Mouse (Mus musculus): ENCODE results near the gene Plekha7. TPM values are rescaled to one million over a fixed set of nuclear protein-coding genes. Genes with fewer than 3 reads are reported as not detected.

Plekha7 gene
- polyA plus RNA-seq, 1 experiment from 2014 or later: 0.23 TPM

DNA sequence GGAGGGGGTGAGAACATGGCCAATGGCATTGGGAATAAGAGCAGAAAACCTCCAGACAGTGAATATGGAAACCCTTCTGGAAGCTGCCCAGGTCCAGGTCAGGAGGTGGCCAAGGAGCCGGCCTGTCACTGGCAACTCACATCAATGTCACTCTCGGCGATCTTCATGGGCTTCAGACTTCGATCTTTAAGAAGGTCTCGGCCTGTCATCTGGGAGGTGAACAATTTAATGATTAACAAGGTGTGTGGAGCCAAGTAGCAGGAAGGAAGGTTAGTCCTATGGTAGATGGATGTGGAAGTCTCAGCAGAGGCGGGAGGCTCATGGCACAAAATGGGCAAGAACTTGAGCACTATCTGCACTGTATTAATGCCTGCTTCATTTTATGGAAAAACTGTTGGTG is 163.1 kb downstream of the Plekha7 start:
- WGBS (ENCODE audit: missing documents): 98% methylated on average over 6 of the region's 6 CpGs

GRCm38 (mm10) chr7:116137671-116138070 is 170.5 kb downstream of the Plekha7 start:
- Histone ChIP-seq H3K36me3 (ENCODE audit: inconsistent target) (no peaks in the 10 kb centered on the region), H3K79me2 (ENCODE audit: inconsistent target) (no peaks in the 10 kb centered on the region), H3K4me3 (ENCODE audit: inconsistent target) (no peak overlapping the region), H3K27ac (no peak overlapping the region)
- 89% methylated on average over 3 of the region's 3 CpGs for WGBS (ENCODE audit: missing documents)

More for the DNA sequence above, 163.1 kb downstream of the Plekha7 start:
- Histone ChIP-seq H3K27ac (no peak overlapping the region), H3K4me3 (ENCODE audit: inconsistent target) (no peak overlapping the region), H3K79me2 (ENCODE audit: inconsistent target) (no peaks in the 10 kb centered on the region), H3K36me3 (ENCODE audit: inconsistent target) (no peaks in the 10 kb centered on the region)

DNA sequence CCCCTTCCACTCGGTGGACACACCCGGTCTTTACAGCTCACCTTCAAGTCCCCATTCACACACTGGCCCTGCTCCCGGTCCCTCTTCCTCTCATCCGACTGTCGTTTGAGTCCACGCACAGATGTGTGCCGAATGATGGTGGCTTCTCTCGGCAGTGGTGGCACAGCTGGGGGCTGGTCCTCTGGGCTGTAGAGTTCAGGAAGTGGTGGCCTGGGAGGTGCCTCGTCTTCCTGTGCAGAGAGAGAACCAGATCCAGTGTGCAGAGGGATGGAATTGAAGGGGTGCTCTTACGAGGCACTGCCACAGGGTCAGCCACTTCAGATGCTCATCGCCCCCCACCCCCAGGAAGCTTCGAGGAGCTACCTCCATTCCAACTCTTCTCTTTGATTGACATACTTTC is 171.0 kb downstream of the Plekha7 start:
- Histone ChIP-seq H3K79me2 (ENCODE audit: inconsistent target) (no peaks in the 10 kb centered on the region), H3K4me3 (ENCODE audit: inconsistent target) (no peak overlapping the region)

GRCm38 (mm10) chr7:116134413-116135292 is 173.5 kb downstream of the Plekha7 start:
- H3K27ac ChIP-seq: no peak overlapping the region
- H3K79me2 ChIP-seq (ENCODE audit: inconsistent target): no peaks in the 10 kb centered on the region
- no peaks in the 10 kb centered on the region for H3K36me3 ChIP-seq (ENCODE audit: inconsistent target)
- no peak overlapping the region for H3K4me3 ChIP-seq (ENCODE audit: inconsistent target)
- WGBS (ENCODE audit: missing documents): 91% methylated on average over 30 of the region's 31 CpGs

More for the DNA sequence above, 171.0 kb downstream of the Plekha7 start:
- H3K36me3 ChIP-seq (ENCODE audit: inconsistent target): no peaks in the 10 kb centered on the region
- no peak overlapping the region for H3K27ac ChIP-seq
- 33% methylated on average over 12 of the region's 12 CpGs for WGBS (ENCODE audit: missing documents)

GRCm38 (mm10) chr7:116132078-116132477 is 176.1 kb downstream of the Plekha7 start:
- WGBS (ENCODE audit: missing documents): 7% methylated on average over 5 of the region's 5 CpGs
- no peak overlapping the region for H3K4me3 ChIP-seq (ENCODE audit: inconsistent target)
- no peaks in the 10 kb centered on the region for H3K79me2 ChIP-seq (ENCODE audit: inconsistent target)
- H3K36me3 ChIP-seq (ENCODE audit: inconsistent target): no peaks in the 10 kb centered on the region
- H3K27ac ChIP-seq: no peak overlapping the region

DNA sequence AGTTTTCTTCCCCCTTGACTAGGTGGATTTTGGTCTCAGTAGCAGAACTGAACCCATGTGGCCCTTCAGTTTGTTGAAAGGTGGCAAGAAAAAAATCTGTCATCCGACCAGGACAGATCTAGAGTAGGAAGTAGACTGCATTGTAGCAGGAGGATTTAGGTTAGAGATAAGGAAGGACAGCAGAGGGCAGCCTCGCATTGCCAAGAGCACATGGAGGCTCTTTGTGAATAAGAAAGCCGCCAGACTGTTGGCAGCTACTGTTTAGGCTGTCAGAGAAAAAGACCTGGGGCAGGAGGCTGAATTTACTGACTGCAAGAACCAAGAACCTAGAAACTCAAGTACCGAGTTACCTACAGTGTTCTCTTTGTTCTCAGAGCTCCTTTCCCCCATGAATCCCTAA is 176.8 kb downstream of the Plekha7 start:
- H3K27ac ChIP-seq: no peak overlapping the region
- WGBS (ENCODE audit: missing documents): 25% methylated on average over 4 of the region's 4 CpGs
- no peaks in the 10 kb centered on the region for H3K79me2 ChIP-seq (ENCODE audit: inconsistent target)
- no peak overlapping the region for H3K4me3 ChIP-seq (ENCODE audit: inconsistent target)
- no peaks in the 10 kb centered on the region for H3K36me3 ChIP-seq (ENCODE audit: inconsistent target)

GRCm38 (mm10) chr7:116129374-116129773 is 178.8 kb downstream of the Plekha7 start:
- Histone ChIP-seq H3K4me3 (ENCODE audit: inconsistent target) (no peak overlapping the region), H3K36me3 (ENCODE audit: inconsistent target) (no peaks in the 10 kb centered on the region), H3K79me2 (ENCODE audit: inconsistent target) (no peaks in the 10 kb centered on the region), H3K27ac (no peak overlapping the region)
- whole genome bisulfite sequencing (ENCODE audit: missing documents): 90% methylated on average over 10 of the region's 10 CpGs

- H3K79me2 ChIP-seq (ENCODE audit: inconsistent target): no peaks in the 10 kb centered on the region
- H3K27ac ChIP-seq: no peak overlapping the region
- 92% methylated on average over 8 of the region's 8 CpGs for WGBS (ENCODE audit: missing documents)
Observed at GRCm38 (mm10) chr7:116128286-116128685, 179.9 kb downstream of the Plekha7 start.

GRCm38 (mm10) chr7:116127052-116127451 is 181.1 kb downstream of the Plekha7 start:
- 89% methylated on average over 2 of the region's 2 CpGs for WGBS (ENCODE audit: missing documents)
- no peaks in the 10 kb centered on the region for H3K36me3 ChIP-seq (ENCODE audit: inconsistent target)
- no peaks in the 10 kb centered on the region for H3K79me2 ChIP-seq (ENCODE audit: inconsistent target)
- no peak overlapping the region for H3K27ac ChIP-seq
- no peak overlapping the region for H3K4me3 ChIP-seq (ENCODE audit: inconsistent target)

More at GRCm38 (mm10) chr7:116128286-116128685, 179.9 kb downstream of the Plekha7 start:
- Histone ChIP-seq H3K4me3 (ENCODE audit: inconsistent target) (no peak overlapping the region), H3K36me3 (ENCODE audit: inconsistent target) (no peaks in the 10 kb centered on the region)

GRCm38 (mm10) chr7:116125671-116126070 is 182.5 kb downstream of the Plekha7 start:
- Histone ChIP-seq H3K4me3 (ENCODE audit: inconsistent target) (no peak overlapping the region), H3K27ac (no peak overlapping the region), H3K79me2 (ENCODE audit: inconsistent target) (no peaks in the 10 kb centered on the region), H3K36me3 (ENCODE audit: inconsistent target) (no peaks in the 10 kb centered on the region)
- 91% methylated on average over 7 of the region's 7 CpGs for WGBS (ENCODE audit: missing documents)

GRCm38 (mm10) chr7:116124057-116124456 is 184.1 kb downstream of the Plekha7 start:
- H3K4me3 ChIP-seq (ENCODE audit: inconsistent target): no peak overlapping the region
- H3K27ac ChIP-seq: no peak overlapping the region
- H3K36me3 ChIP-seq (ENCODE audit: inconsistent target): no peaks in the 10 kb centered on the region
- 94% methylated on average over 12 of the region's 12 CpGs for WGBS (ENCODE audit: missing documents)
- H3K79me2 ChIP-seq (ENCODE audit: inconsistent target): no peaks in the 10 kb centered on the region

DNA sequence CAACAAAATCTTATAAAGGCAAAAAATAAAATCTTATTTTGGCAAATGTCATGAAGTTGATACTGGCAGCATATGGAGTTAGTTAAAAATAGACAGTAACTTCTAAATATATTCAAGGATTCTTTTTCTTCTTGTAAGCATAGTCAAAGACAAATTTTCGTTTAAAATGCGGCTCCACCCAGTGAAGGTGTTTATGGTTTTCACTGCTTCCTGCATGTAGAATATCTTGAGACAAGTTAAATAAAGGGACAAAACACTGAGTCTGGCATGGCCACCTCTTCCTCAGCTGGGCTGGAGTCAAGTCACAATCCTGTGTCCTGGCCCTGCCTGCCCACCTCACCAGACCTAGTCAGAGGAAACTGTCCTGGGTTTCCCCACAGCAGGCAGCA is 184.6 kb downstream of the Plekha7 start:
- Histone ChIP-seq H3K27ac (no peak overlapping the region), H3K36me3 (ENCODE audit: inconsistent target) (no peaks in the 10 kb centered on the region), H3K79me2 (ENCODE audit: inconsistent target) (no peaks in the 10 kb centered on the region), H3K4me3 (ENCODE audit: inconsistent target) (no peak overlapping the region)
- WGBS (ENCODE audit: missing documents): 80% methylated on average over 2 of the region's 2 CpGs

GRCm38 (mm10) chr7:116122981-116123596 is 185.1 kb downstream of the Plekha7 start:
- Histone ChIP-seq H3K27ac (no peak overlapping the region), H3K4me3 (ENCODE audit: inconsistent target) (no peak overlapping the region), H3K36me3 (ENCODE audit: inconsistent target) (no peaks in the 10 kb centered on the region), H3K79me2 (ENCODE audit: inconsistent target) (no peaks in the 10 kb centered on the region)
- WGBS (ENCODE audit: missing documents): 94% methylated on average over 13 of the region's 13 CpGs

DNA sequence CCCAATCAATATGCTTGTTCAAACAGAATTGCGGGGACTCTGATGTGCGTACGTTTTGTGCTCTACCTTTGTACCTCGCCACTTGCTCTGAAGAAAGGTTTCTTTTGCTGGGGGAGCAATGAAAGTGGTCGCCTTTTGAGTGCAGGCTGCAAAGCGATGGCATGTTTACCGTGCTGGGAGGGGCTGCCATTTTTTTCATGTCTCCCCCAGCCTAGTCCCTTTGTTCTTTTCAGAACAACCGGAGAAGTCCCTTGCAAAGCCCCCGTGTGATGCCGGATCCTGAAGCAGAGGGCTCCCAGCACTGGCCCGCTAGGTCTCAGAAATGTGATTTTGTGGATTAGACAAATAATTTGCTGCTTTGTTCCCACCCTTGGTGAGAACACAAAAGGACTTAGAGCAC is 187.0 kb downstream of the Plekha7 start:
- H3K27ac ChIP-seq: no peak overlapping the region
- H3K36me3 ChIP-seq (ENCODE audit: inconsistent target): no peaks in the 10 kb centered on the region
- no peaks in the 10 kb centered on the region for H3K79me2 ChIP-seq (ENCODE audit: inconsistent target)
- 94% methylated on average over 11 of the region's 11 CpGs for WGBS (ENCODE audit: missing documents)
- H3K4me3 ChIP-seq (ENCODE audit: inconsistent target): no peak overlapping the region

DNA sequence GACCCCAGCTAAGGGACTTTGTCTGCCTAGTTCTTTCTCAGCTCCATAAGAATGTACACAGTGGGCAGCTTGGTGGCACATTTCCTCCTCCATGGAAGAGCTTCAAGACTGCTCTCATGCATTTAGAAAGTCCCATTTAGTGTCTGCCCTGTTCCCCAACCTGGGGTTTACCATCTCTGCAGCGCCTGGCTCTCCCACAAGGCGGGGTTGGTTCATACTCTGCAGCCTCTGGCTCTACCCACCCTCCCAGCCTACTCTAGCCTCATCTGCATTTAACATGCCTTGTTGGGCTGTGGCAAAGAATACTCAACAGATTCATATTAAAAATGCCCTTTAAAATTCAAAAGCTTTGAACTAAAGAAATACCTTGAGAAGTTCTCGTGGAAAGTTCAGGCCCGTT is 187.4 kb downstream of the Plekha7 start:
- Histone ChIP-seq H3K27ac (no peak overlapping the region), H3K36me3 (ENCODE audit: inconsistent target) (no peaks in the 10 kb centered on the region), H3K79me2 (ENCODE audit: inconsistent target) (no peaks in the 10 kb centered on the region), H3K4me3 (ENCODE audit: inconsistent target) (no peak overlapping the region)
- 99% methylated on average over 4 of the region's 4 CpGs for WGBS (ENCODE audit: missing documents)
